Mouse (Mus musculus) hindbrain, postnatal 0 days (tissue): ENCODE results near the gene Urb2. TPM values are rescaled to one million over a fixed set of nuclear protein-coding genes. Genes with fewer than 3 reads are reported as not detected.

ENCODE experiments used
- ATAC-seq: fragments of 200-750 bp; cut with Nextera tagmentation; 2 replicates; pipeline ENCODE4 v1.8.0; 2017; ENCODE audit warnings: mild to moderate bottlenecking, moderate TSS enrichment, moderate library complexity
- DNase-seq: peaks from one replicate; pipeline ENCODE4 v3.0.0-alpha.2; 2015; ENCODE audit warnings: low spot score
- H3K27ac ChIP-seq: fragments of 300-500 bp; sonication (generic); 2 replicates; pipeline ENCODE4 v1.5.1; 2014; ENCODE audit warnings: mild to moderate bottlenecking
- H3K27me3 ChIP-seq: fragments of 300-500 bp; sonication (generic); 2 replicates; pipeline ENCODE4 v1.6.1; 2014; ENCODE audit warnings: low read length, mixed read lengths; ENCODE audit not compliant: insufficient read depth
- H3K36me3 ChIP-seq: fragments of 300-500 bp; sonication (generic); 2 replicates; pipeline ENCODE4 v1.6.1; 2014; ENCODE audit warnings: low read length, mixed read lengths; ENCODE audit not compliant: insufficient read depth
- H3K4me1 ChIP-seq: fragments of 300-500 bp; sonication (generic); 2 replicates; pipeline ENCODE4 v1.6.1; 2014; ENCODE audit warnings: antibody characterized with exemption, low read length, mixed read lengths; ENCODE audit not compliant: insufficient read depth
- H3K4me2 ChIP-seq: fragments of 300-500 bp; sonication (generic); 2 replicates; pipeline ENCODE4 v1.6.1; 2014; ENCODE audit warnings: low read depth, mild to moderate bottlenecking, low read length, moderate library complexity, mixed read lengths
- H3K4me3 ChIP-seq: fragments of 300-500 bp; sonication (generic); 2 replicates; pipeline ENCODE4 v1.5.1; 2014; ENCODE audit warnings: low read length
- H3K9ac ChIP-seq: fragments of 300-500 bp; sonication (generic); replicated peaks from 2 replicates; pipeline ENCODE4 v1.6.1; 2014; ENCODE audit warnings: mild to moderate bottlenecking, low read length, moderate library complexity, mixed read lengths
- H3K9me3 ChIP-seq: fragments of 300-500 bp; sonication (generic); 2 replicates; pipeline ENCODE4 v1.6.1; 2016; ENCODE audit warnings: low read length, mixed read lengths
- CTCF ChIP-seq: IDR thresholded peaks from 2 replicates; pipeline ENCODE4 v1.5.1; 2016; ENCODE audit warnings: antibody characterized with exemption, control low read depth, low read depth
- WGBS: fragments of 180-500 bp; shearing (Covaris S2); extraction: QIAGEN DNeasy Blood & Tissue Kit; methylation state at CpG from one replicate; pipeline ENCODE4 v1.1.7; 2014; 5-methylcytosine and 5-hydroxymethylcytosine counted together
- polyA plus RNA-seq: library from polyadenylated mRNA; unstranded; fragments of >200 nt; fragmentation: Nextera tagmentation; extraction: Ambion mirVana; gene quantifications from 2 replicates; pipeline ENCODE4 v1.2.1, GENCODE M21; 2015
- total RNA-seq: library from RNA; depleted of rRNA; stranded (reverse); fragments of >200 nt; gene quantifications from 2 replicates; pipeline ENCODE4 v1.2.3, GENCODE M21; 2014

Gene Urb2
- total and polyA plus RNA-seq, 2 experiments from 2014 or later, result 1.7 to 13.5 TPM

DNA sequence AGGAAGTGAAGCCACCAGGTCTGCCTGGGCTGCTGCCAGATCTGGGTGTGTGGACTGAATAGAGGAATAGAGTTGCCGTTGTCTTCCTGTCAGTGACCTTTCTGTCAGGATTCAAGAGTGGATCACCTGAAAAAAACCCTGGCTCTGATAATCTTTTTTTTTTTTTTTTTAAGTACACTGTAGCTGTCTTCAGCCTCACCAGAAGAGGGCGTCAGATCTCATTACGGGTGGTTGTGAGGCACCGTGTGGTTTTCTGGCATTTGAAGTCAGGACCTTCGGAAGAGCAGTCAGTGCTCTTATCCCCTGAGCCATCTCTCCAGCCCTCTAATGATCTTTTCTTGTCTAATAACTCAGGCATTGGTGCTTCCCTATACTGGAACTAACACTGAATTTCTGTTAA lies 12.1 kb downstream of the Urb2 start:
- Histone ChIP-seq H3K9me3 (no peaks in the 10 kb centered on the region), H3K4me2 (no peak overlapping the region), H3K4me1 (no peaks in the 10 kb centered on the region), H3K27me3 (no peaks in the 10 kb centered on the region), H3K9ac (no peak overlapping the region), H3K4me3 (no peak overlapping the region), H3K36me3 (peaks cover 66% of the 10 kb centered on the region), H3K27ac (no peak overlapping the region)
- peak; percentile 25; the same call in 1 of the 2 replicates for TF ChIP-seq CTCF
- WGBS, result 66% methylated on average over 5 of the region's 5 CpGs
- no peak for ATAC-seq
- no peak for DNase-seq

GRCm38 (mm10) chr8:124038121-124038520 lies 16.8 kb downstream of the Urb2 start:
- WGBS, result 93% methylated on average over 7 of the region's 7 CpGs
- peaks cover 65% of the 10 kb centered on the region for H3K36me3 ChIP-seq
- no peak for TF ChIP-seq CTCF
- H3K27ac ChIP-seq, result no peak overlapping the region
- DNase-seq, result no peak
- no peak overlapping the region for H3K4me3 ChIP-seq
- no peak overlapping the region for H3K9ac ChIP-seq
- no peaks in the 10 kb centered on the region for H3K27me3 ChIP-seq
- no peaks in the 10 kb centered on the region for H3K4me1 ChIP-seq
- ATAC-seq, result no peak
- H3K9me3 ChIP-seq, result no peaks in the 10 kb centered on the region
- H3K4me2 ChIP-seq, result no peak overlapping the region

DNA sequence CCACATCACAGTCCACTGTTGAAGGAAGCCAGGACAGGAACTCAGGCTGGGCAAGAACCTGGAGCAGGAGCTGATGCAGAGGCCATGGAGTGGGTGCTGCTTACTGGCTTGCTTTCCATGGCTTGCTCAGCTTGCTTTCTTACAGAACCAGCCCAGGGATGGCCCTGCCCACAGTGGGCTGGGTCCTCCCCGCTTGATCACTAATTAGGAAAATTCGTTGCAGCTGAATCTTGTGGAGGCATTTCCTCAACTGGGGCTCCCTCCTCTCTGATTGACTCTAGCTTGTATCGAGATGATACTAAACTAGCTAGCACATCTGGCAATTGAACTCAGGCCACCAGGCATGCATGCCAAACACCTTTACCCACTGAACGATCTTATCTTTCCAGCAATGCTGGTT lies 18.0 kb downstream of the Urb2 start:
- Histone ChIP-seq H3K27ac (no peak overlapping the region), H3K4me1 (no peaks in the 10 kb centered on the region), H3K4me2 (no peak overlapping the region), H3K4me3 (no peak overlapping the region), H3K9ac (no peak overlapping the region), H3K27me3 (no peaks in the 10 kb centered on the region), H3K9me3 (no peaks in the 10 kb centered on the region), H3K36me3 (peaks cover 66% of the 10 kb centered on the region)
- TF ChIP-seq CTCF, result no peak
- ATAC-seq (no peak), DNase-seq (no peak)
- 82% methylated on average over 4 of the region's 4 CpGs for WGBS

- ATAC-seq (no peak), DNase-seq (no peak)
- Histone ChIP-seq H3K4me1 (no peaks in the 10 kb centered on the region), H3K27ac (no peak overlapping the region), H3K9ac (no peak overlapping the region), H3K36me3 (peaks cover 52% of the 10 kb centered on the region), H3K4me3 (no peak overlapping the region), H3K4me2 (no peak overlapping the region), H3K9me3 (no peaks in the 10 kb centered on the region), H3K27me3 (no peaks in the 10 kb centered on the region)
- WGBS, result 69% methylated on average over 1 of the region's 1 CpGs
- no peak for TF ChIP-seq CTCF
Observed at GRCm38 (mm10) chr8:124042201-124042600, 20.9 kb downstream of the Urb2 start.

GRCm38 (mm10) chr8:124044421-124044820 lies 23.1 kb downstream of the Urb2 start:
- peaks cover 39% of the 10 kb centered on the region for H3K36me3 ChIP-seq
- no peak for ATAC-seq
- no peaks in the 10 kb centered on the region for H3K9me3 ChIP-seq
- no peak overlapping the region for H3K4me3 ChIP-seq
- H3K27ac ChIP-seq, result no peak overlapping the region
- H3K4me2 ChIP-seq, result no peak overlapping the region
- no peaks in the 10 kb centered on the region for H3K27me3 ChIP-seq
- no peak for TF ChIP-seq CTCF
- no peak overlapping the region for H3K9ac ChIP-seq
- H3K4me1 ChIP-seq, result no peaks in the 10 kb centered on the region
- 92% methylated on average over 5 of the region's 5 CpGs for WGBS
- no peak for DNase-seq

DNA sequence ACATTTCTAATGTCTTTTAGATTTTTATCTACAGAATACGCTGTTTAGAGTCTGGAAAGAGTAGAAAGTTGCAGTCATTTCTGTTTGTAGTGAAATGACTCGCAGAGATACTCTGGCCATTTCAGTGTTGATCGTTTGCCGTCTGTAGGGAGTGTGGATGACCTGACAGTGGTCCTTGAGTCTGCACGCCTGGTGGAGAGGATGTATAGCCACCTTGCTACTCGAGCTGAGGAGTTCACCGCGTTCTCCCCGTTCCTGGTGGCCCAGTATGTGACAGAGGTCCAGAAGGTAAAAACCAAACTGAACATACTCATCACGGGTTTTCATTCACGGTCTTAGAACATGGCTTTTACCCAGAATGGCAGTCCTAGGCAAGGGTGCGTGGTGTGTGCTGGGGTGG lies 23.6 kb downstream of the Urb2 start:
- H3K4me3 ChIP-seq, result no peak overlapping the region
- TF ChIP-seq CTCF, result no peak
- no peak overlapping the region for H3K4me2 ChIP-seq
- H3K27ac ChIP-seq, result no peak overlapping the region
- no peak overlapping the region for H3K9ac ChIP-seq
- 95% methylated on average over 12 of the region's 12 CpGs for WGBS
- peaks cover 34% of the 10 kb centered on the region for H3K36me3 ChIP-seq
- no peaks in the 10 kb centered on the region for H3K9me3 ChIP-seq
- no peaks in the 10 kb centered on the region for H3K27me3 ChIP-seq
- no peaks in the 10 kb centered on the region for H3K4me1 ChIP-seq
- ATAC-seq (no peak), DNase-seq (no peak)

DNA sequence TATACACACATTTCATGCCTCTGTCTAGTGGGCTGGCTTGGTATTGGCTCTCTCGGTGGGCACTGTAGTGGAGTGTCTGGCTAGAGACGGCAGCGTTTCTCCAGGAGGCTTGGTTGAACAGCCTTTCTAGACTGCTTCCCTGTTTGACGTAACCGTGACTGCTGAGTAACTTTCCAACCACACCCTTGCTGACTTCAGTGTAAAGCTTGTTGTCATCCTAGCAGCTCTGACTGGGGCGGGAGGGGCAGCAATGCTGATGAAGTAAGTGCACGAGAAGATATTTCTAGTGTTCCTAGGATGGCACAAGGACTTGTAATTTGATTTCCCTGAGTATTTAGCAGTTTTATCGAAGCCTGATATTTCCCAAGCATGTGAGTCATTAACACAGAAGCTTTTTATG lies 24.5 kb downstream of the Urb2 start:
- H3K27ac ChIP-seq, result no peak overlapping the region
- no peak overlapping the region for H3K9ac ChIP-seq
- peaks cover 29% of the 10 kb centered on the region for H3K36me3 ChIP-seq
- no peak overlapping the region for H3K4me3 ChIP-seq
- ATAC-seq (no peak), DNase-seq (no peak)
- no peak for TF ChIP-seq CTCF
- no peaks in the 10 kb centered on the region for H3K27me3 ChIP-seq
- H3K4me2 ChIP-seq, result no peak overlapping the region
- no peaks in the 10 kb centered on the region for H3K4me1 ChIP-seq
- 89% methylated on average over 8 of the region's 8 CpGs for WGBS
- H3K9me3 ChIP-seq, result no peaks in the 10 kb centered on the region

DNA sequence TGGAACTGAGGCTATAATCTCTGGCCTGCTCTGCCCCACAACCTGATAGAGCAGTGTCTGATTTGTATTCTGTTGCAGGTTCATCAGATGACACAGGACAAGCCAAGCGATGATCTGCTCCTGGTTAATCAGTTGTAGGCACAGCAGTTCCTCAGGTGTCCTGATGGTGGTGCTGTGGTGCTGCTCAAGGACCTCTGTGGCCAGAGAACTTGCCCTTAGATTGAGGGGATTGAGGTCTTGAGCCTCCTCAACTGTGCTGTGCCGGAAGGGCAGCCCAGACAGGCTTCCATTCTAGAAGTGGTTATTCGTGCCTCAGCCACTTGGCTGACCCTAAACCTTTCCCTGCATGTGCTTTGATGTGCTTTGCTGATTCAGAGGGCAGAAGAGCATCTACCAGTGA lies 30.8 kb downstream of the Urb2 start:
- H3K27ac ChIP-seq, result no peak overlapping the region
- no peaks in the 10 kb centered on the region for H3K9me3 ChIP-seq
- WGBS, result 10% methylated on average over 3 of the region's 3 CpGs
- no peak overlapping the region for H3K4me2 ChIP-seq
- DNase-seq, result peak; percentile 80
- no peaks in the 10 kb centered on the region for H3K4me1 ChIP-seq
- peak; percentile 70 for ATAC-seq
- no peaks in the 10 kb centered on the region for H3K27me3 ChIP-seq
- H3K4me3 ChIP-seq, result no peak overlapping the region
- H3K9ac ChIP-seq, result no peak overlapping the region
- TF ChIP-seq CTCF, result peak; percentile 100
- H3K36me3 ChIP-seq, result peaks cover 8% of the 10 kb centered on the region
